Mouse (Mus musculus): ENCODE results near the gene Dcaf5. TPM values are rescaled to one million over a fixed set of nuclear protein-coding genes. Genes with fewer than 3 reads are reported as not detected.
A peak's percentile ranks its signal among the peaks of the same experiment; 100 is the strongest.
"Not testable (repeated sequence)": the region's sequence is repeated elsewhere in the genome, so short reads cannot be mapped to it uniquely, and the experiment has no call there.

Gene Dcaf5
- total RNA-seq (2021) = 10 to 100 TPM; 36.3 to 37.3 TPM

DNA sequence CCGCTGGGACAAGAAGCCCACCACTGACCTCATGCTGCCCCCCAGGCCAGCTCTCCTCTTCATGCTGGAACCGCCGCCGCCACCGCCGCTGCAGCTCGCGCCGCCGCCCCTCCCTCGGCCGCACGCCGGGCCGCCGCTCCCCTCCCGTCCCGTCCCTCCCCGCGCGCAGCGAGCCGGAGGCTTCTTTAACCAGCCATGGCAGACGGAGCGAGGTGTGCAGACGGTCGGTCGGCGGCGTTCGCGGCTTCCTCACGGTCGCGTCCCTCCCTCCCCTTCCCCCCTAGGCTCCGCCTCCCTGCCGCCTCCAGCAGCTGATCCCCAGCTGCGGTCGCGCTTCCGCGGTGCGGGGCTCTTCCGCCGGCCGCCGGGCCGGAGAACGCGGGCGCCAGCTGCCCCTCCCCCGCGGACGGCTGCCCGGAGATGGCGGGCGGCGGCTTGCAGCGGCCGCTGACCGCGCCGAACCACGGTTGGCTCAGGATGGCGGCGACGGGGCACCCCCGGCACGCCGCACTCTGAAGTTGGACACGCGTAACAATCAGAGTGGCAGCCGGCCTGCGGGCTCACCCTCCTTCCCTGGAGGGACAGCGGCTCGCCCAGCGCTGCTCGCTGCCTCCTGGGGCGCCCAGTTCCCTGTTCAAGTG lies at the start of gene Dcaf5:
Dcaf5 (minus strand) TSS at position 266 of the 641 bp plus-strand sequence.
- DNase-seq = peak; percentile 78

DNA sequence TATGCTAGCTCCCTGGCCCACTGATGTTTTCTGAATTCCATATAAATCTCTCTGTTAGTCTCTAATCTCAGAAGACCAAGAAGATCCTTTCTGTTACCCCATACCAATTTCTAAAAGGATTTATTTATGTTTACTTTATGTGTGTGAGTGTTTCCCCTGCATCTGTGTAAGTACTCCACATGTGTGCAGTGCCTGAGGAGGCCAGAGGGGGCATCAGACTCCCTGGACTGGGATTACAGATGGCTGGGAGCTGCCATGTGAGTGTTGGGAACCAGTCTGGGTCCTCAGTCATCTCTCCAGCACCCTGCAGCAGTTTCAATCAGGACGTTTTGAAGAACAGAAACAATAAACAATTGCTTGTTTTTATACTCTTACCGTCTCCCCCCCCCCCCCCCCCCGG lies 47.0 kb upstream of the Dcaf5 start:
- DNase-seq = no peak

DNA sequence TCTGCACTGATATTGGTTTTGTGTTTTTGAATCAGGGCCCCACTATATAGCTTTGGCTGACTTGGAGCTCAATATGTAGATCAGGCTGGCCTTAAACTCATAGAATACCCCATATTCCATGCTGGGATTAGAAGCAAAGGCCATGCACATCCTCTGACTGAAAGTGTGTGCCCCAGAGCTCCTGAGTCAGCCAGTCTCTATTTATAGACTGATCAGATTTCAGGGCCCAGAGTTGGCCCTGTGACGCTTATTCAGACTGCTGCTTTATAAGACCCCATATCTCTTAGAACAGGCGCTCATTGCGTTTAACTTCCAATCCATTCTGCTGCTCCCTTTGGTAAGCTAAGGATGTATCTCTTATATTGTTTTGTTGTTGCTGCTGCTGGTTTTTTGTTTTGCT lies 43.6 kb upstream of the Dcaf5 start:
- DNase-seq = no peak

DNA sequence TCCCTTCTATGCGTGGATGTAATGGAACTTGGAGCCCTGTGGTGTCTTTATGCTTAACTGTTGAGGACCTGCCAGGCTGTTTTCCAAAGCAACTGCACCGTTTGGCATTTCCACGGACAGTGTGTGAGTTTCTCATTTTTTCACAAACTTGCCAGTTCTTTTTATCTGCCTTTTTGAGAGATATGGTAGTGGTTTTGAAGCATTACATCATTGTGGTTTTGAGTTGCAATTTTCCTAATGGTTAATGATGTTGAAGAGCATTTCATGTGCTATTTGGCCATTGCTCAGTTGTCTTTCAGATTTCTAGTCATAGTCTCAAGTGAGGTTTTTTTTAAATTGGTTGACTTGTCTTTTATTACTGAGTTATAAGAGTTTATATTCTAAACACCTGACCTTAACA lies 37.3 kb upstream of the Dcaf5 start:
- DNase-seq = no peak

DNA sequence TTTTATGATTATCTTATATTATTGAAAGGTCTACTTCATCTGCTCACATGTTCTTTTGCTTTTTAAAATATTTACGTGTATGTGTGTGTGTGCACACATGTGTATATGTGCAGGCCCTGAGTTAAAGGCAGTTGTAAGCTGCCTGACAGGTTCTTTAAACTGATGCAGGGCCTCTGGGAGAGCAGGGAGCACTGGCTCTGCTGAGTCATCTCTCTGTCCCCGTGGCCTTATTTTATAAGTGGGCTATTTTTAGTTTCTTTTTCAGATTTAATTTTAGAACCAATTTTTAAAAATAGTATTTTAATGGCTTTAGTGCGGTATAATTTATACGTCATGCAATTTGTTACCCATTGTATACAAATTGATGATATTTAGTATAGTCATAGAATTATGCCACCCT lies 35.5 kb upstream of the Dcaf5 start:
- DNase-seq = no peak

DNA sequence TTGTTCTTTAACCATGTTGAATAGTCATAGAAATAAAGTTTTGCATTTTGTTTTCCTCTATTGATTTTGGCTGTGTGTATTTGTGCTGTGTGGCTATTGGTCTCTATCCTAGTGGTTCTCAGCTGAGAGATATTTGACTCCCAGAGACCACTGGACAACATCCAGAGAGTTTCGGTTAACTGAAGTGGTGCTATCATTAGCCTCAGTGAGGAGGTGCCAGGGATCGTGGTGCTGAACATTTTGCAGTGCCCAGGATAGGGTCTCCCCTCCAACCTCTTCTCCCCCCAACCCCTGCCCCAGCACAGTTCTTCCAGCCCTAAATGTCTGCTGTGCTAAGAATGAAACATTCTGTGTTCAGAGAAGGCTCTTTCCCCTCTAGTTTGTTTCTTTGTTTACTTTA lies 33.8 kb upstream of the Dcaf5 start:
- DNase-seq = no peak

DNA sequence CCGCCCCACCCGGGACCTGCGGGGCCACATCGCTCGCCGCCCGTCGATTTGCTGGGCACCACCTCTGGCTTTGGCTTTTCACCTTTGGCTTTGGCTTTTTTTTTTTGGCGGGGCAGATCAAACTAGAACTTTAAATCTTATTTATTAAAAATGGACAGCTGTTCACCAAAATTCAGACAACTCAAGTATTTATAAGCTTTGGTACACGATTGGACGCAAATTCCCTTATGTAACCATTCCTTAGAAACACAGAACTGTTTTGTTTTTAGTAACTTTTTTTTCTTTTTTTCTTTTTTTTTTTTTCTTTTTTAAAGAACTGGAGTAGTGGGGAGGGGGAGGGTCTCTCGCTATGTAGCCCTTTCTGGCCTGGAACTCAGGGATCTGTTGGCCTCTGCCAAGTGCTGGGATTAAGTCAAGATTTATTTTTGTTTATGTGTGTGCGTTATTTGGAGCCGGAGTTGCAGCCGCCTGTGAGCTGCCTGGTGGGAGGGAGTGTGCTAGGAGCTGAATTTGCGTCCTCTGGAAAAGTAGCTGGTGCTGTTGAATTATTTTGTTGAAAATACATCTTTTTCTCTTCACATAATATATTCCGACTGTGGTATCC lies 27.4 kb upstream of the Dcaf5 start:
- DNase-seq = peak; percentile 32

DNA sequence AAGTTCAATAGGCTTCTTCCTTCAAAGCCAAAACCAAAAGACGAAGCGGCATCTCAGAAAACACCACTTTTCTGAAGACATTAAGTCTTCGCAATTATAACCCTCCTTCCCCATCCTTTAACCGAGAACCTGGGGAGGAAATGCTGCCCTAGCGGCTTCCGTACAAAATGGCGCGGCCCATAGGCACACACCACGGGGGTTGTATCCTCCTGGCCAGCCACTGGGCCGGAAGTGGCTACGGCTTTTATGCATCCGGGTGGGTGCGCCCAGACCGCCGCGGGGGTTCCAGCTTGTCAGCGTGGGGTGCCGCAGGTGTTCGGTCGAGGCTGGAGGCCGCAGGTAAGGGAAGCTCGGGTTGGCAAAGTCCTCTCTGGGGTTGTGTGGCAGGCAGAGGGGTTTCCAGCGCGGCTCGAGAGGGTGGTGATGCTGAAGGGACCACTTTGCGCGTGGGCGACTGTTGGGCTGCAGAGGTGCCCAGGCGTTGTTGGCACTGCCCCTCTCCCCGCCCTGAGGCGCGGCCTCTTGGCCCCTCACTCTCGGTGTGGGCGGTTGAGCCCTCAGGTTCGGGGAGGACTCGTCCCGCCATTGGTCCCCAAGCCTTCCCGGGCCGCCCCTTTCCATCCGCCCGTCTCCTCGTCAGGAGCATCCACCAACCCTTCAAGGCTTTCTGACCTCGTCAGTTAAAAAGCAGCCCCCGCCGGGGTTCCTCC lies 26.7 kb upstream of the Dcaf5 start, which contains the start of gene Exd2:
Exd2 (plus strand) TSS at position 154 of the 710 bp plus-strand sequence.
- peak; percentile 93 for DNase-seq

DNA sequence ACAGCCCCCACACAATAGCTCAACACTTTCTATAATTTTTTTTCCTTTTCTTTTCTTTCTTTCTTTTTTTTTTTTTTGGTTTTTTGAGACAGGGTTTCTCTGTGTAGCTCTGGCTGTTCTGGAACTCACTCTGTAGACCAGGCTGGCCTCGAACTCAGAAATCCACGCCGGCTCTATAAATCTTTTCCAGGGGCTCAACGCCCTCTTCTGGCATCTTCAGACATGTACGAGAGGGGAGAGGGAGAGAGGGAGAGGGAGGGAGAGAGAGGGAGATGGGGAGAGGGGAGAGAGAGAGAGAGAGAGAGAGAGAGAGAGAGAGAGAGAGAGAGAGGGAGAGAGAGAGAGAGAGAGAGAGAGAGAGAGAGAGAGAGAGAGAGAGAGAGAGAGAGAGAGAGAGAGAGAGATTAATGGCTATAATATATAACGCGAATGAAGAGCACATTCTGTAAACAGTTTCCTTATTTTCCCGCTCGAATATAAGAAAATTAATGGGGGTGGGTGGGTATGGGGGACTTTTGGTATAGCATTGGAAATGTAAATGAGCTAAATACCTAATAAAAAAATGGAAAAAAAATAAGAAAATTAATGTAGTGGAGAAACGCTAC lies 26.0 kb upstream of the Dcaf5 start:
- DNase-seq = not testable (repeated sequence)

DNA sequence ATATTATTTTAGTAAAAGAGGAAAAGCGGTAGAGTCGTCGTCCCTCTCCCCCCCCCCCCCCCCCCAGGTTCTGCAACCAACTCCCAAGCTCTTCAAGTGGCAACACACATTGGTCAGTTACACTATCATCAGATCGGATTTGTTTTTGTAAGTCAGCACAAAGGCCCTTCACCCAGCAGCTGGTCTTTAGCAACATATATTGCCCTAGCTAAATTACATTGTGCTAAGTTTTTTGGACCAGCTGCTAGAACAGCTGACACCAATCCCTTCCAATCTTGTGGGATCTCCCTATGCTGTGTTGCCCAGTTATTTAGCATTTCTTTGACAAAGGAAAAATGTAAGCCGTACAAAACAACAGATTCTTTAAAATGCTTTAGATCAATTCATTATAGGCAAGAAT lies 21.6 kb upstream of the Dcaf5 start:
- no peak for DNase-seq

DNA sequence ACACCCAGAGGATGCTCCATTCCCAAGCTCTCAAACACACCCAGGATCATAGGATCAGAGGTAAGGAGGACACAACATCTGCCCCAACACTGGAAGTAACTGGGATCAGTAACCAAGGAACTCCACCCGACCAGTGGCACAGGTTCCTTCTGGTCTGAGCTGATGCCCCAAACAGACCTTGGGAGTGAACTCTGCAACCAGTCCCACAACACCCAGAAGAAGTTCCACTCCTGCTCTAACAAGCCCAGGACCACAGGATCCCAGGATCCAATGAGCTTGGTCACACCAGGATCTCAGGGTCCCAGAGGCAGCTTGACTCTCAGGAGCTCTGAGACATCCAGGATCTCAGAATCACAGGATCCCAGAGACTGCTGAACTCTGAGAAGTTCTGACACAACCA lies 17.1 kb upstream of the Dcaf5 start:
- no peak for DNase-seq

DNA sequence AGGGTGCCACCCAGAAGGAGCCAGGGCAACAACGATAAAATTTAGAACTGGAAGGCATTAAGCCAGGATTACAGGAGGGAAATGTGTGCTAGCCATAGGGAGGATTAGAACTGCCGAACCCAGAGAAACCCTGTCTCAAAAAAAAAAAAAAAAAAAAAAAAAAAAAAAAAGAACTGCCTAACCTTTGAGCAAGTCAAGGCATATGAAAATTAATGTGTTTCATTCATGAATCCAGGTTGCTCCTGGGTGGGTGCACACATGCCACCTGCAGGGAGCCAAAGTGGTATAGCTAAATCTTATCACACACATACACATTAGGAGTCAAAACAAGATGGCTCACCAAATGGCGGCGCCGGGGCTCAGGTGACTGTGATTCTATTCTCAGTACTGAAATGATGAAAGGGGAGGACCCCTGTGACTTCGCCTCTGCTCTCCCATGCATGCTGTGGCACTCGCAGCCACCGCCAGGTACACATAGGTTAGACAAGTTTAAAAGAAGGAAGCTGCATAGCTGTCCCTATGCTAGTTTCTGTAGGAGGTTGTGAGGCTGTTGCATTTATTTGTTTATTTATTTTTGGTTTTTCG lies 8.2 kb upstream of the Dcaf5 start:
- no peak for DNase-seq

DNA sequence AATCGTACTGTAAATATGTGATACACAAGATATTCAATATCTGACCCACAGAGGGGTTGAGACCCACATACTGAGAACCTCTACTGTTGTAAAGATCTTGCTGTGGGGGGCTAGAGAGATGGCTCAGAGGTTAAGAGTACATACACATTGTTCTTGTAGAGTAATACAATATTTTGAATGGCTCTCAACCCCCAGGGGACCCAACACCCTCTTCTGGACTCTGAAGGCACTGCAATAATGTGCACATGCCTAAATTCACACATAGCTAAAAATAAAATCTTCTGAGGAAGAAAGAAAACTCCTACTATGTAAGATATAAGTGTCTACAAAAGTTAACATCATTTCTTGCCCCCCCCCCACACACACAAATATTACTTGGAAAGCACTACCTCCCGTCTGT lies 4.6 kb upstream of the Dcaf5 start:
- DNase-seq = peak; percentile 45

DNA sequence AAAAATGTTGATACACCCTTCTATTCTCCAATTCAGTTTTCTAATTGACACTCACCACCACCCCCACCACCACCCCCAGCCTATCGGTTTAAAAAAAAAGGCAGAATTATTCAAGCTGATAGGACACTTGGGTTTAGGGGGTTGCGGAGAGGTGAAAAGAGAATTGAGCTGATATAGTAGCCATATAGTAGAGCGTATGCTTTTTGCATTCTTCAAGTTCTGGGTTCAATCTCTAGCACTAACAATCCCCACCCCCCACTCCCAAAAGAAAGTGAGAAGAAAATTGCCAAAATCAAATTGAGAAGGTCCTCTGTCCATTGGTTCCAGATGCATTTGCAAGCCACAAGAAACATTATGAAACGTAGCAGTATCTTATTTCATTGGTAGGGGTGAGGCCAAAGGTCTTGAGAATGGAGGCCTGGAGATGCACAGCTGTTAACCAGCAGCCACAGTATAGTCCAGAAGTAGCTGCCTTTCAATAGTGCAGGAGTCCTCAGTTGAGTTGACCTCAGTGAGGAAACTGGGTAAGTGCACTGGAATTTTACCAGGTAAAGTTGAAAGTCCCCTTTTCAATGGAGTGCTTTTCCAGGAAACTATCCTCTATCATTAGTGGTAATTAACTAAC lies 762 bp upstream of the Dcaf5 start:
- DNase-seq = no peak

DNA sequence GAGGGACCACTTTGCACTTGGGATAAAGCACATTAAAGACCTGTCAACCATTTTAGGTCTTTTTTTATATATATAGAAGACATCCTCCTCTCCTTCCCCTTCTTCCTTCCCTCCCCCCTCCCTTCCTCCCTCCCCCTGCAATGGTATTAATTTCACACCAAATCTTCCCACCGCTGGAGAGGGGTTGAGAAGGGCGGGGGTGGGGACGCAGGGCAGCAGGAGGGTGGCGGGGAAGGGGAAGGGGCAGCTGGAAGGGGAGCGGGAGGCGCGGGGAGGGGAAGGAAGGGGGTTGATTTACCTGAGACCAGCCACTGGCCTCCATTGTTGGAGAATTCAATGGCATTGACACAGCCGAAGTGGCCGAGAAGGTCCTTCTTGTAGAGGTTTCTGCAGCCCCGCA lies 514 bp downstream of the Dcaf5 start:
- no peak for DNase-seq

DNA sequence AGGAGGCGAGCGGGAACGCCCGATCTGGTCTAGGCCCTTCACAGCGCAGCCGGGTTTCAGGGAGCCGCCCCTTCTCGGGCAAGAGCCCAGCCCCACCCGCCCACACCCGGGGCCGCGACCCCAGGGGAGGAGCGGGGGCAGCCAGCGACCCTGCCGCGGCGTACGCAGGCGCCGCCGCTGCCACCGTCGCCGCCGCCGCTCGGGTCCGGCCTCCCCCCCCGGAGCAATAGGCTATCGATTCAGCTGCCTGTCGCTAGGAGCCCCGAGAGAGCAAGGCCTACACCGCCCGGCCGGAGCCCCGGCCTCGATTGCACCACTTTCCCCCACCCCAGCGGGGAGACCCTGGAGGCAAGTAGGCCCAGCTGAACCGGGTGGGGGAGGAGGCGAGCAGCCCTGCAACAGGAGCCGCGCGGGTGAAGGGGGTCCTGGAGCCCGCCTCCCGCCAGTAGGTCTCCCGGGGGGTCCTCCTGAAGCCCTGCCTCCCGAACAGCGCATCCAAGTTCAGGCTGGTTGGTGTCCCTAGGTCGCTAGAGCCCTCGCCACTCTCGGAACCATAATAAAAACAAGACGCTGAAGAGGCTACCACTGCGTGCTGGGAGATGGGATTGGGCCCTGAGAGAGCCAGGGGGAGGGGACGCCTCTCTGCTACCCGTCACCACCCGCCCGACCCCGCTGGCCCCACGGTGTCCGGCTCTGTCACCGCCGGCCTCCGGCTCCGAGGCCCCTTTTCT lies 1.3 kb downstream of the Dcaf5 start:
- peak; percentile 79 for DNase-seq

DNA sequence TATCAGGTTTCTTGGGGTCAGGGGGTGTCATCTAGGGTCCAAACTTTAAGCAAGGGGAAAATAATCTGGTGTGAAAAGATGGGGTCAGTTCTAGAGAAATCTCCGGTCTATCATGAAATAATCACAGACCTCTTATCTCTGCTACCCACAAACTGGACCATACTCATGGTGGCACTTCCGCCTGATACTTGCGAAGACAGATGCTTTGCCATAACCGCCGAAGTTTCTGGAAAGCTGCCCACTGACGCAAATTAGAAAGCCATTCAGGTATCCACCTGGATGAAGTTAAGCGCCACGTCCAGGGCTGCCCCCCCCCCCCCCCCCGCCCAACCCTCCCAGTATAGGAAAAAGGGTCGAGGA lies 1.8 kb downstream of the Dcaf5 start:
- DNase-seq = no peak

DNA sequence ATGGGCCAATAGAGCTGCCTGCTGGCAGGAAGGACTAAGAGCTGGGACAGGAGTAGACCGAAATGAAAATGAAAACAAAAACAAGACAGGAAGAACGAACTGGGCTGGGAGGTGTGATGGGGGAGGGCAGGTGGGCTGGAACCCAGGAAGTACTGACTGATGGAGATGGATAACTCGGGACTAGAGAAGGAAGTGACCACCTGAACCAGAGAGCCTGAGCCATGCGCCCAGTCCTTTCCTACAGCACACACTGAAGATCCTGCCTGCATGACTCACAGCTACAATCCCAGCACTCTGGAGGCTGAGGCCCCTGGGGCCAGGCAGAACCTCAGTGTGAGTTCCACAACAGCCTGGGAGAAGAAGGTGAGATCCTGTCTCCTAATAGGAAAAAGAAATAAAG lies 3.1 kb downstream of the Dcaf5 start:
- no peak for DNase-seq

DNA sequence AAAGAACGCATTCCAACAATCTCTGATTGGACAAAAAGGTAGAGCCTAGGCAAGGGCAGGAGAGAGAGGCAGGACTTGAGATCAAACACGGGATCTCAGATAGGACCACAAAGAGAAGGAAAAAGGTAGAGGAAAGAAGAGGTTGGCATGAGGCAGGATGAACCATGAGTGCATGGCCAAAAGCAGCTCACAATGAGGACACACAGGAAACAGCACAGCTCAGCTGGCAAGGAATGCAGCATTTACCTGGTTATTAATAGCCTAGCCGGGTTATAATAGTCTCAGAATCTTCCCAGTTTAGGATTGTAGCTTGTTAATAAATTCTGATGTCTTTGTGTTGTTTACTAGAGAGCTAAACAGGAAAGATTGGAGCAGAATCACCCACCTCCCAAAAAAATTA lies 8.7 kb downstream of the Dcaf5 start:
- no peak for DNase-seq

DNA sequence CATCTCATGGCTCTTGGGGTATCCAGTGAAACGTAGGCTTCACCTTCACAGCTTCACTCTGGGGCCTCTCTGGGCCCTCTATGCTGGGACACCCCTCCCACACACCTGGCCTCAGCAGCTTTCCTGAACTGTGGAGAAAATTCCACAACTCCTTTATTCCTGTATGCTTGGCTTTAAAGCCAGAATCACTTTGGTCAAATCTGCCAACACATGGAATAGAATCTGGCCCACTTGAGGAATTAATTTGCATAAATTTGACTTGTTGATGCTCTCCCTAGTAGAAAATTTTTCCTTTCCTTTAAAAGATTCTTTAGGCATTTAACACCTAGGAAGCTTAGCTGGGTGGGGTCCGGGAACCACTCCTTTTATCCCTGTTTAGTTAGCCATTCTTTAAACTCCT lies 21.3 kb downstream of the Dcaf5 start:
- DNase-seq = no peak

DNA sequence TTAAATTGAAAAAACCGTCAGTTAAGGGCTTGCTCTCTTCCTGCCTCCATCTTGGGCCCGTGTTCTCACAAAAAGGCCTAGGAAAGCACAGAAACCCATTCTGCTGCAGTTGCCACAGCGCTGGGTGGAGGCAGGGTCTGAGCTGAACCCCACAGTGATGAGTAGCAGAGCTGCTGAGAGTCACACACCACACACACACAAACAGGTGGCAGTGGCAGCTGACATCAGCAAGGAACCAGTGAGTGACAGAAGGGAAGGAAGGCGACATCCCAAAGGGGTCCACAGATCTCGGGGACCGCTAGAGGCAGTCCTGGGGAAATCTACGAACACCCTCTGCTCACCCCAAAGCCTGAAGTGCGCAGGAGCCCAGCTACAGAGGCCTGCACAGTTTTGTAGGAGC lies 25.5 kb downstream of the Dcaf5 start:
- DNase-seq = no peak

DNA sequence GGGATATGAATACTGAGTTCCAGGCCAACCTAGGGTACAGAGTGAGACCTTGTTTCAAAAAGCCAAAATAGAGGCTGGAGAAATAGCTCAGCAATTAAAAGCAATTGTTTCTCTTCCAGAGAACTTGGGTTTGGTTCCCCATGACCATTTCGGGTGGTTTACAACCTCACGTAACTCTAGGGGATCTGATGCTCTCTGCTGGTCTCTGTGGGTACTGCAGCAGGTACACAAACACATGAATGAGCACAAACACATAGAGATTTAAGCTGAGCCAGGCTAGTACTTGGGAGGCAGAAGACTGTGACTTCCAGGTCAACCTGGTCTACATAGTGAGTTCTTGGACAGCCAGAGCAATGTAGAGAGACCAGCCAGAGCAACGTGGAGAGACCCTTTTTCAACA lies 28.6 kb downstream of the Dcaf5 start:
- peak; percentile 57 for DNase-seq

All from heart, postnatal 4 days (tissue).